10 mouse cellular contexts compared by ENCODE assay signal in the genomic region with DNA sequence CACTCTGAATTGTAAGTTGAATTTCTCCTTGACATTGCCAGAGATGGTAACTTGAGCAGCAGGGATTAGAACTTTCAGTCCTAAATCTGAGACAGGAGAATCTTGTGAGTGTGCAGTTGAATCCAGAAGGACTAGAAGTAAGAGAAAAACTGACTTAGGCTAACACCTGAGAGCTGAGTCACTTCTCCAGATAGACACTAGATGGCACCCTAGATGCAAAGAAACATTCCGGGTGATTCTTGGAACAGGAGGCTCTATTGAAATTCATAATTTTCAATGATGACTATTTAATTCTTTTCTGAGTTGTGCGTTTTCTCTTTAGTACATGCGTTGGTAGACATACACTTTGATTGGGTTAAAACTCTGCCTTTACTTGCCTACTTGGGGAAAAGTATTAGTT.
A peak's percentile ranks its signal among the peaks of the same experiment; 100 is the strongest.
DNase-seq lines count a peak whose midpoint lies in the region; ATAC-seq and TF ChIP-seq lines count a peak whose summit lies in the region.
"Had no signal": no experiment of that assay in that cellular context is flagged by ENCODE, and none has a peak within 500 bp of the region (broad histone marks: within the 10 kb centered on the region; RNA-seq: fewer than 3 reads in every experiment).

No protein-coding gene starts in this region.

- no peak overlapping the region for H3K4me3 ChIP-seq in forebrain, embryonic 14.5 days (ENCODE audit: low read depth, low read length)
- no peak overlapping the region for H3K4me3 ChIP-seq in forebrain, embryonic 15.5 days
- H3K4me3 ChIP-seq in left cerebral cortex, adult 2 months = no peak overlapping the region
- no peak overlapping the region for H3K4me3 ChIP-seq in E14TG2a.4 (replicated peaks; ENCODE audit: low read length)
- no peak overlapping the region for H3K4me3 ChIP-seq in cortical plate, adult 2 months (ENCODE audit: insufficient read depth, low read length)
- H3K4me3 ChIP-seq: limb, embryonic 10.5 days had no signal

- no peak for TF ChIP-seq POLR2A in cortical plate, adult 2 months (IDR thresholded peaks at IDR 0.05; ENCODE audit: extremely low read depth, insufficient read depth, low read length)

- no peak overlapping the region for H3K9ac ChIP-seq in forebrain, embryonic 14.5 days (ENCODE audit: low read length)
- no peak overlapping the region for H3K9ac ChIP-seq in forebrain, embryonic 15.5 days (replicated peaks)

- no peak overlapping the region for H3K4me2 ChIP-seq in forebrain, embryonic 14.5 days (ENCODE audit: low read length)
- no peak overlapping the region for H3K4me2 ChIP-seq in forebrain, embryonic 15.5 days (replicated peaks)

- H3K4me1 ChIP-seq in forebrain, embryonic 14.5 days (ENCODE audit: control insufficient read depth, insufficient read depth, low read length) = no peaks in the 10 kb centered on the region
- H3K4me1 ChIP-seq in forebrain, embryonic 15.5 days = no peaks in the 10 kb centered on the region
- H3K4me1 ChIP-seq in E14TG2a.4 (replicated peaks; ENCODE audit: low read depth, low read length) = no peaks in the 10 kb centered on the region
- no peaks in the 10 kb centered on the region; the same call in 1 of the 2 replicates for H3K4me1 ChIP-seq in cortical plate, adult 2 months (ENCODE audit: control insufficient read depth, insufficient read depth, low read length)
- H3K4me1 ChIP-seq: limb, embryonic 10.5 days had no signal

- 45% methylated on average over 3 of the region's 3 CpGs for WGBS in forebrain, embryonic 14.5 days
- WGBS in forebrain, embryonic 15.5 days = 40% methylated on average over 3 of the region's 3 CpGs

- DNase-seq in forebrain, embryonic 14.5 days (ENCODE audit: low spot score) = peak; percentile 63
- DNase-seq in left cerebral cortex, adult 2 months (ENCODE audit: extremely low spot score in 1 of 2, low spot score in 2 of 2) = peak in 1 of 2 experiments; percentile 25
- DNase-seq in left cerebral cortex, postnatal 36 days (ENCODE audit: low spot score in 2 of 2) = no peak
- DNase-seq in Muller cell, postnatal 12 days (ENCODE audit: inconsistent ontology term) = no peak
- DNase-seq in thymus, postnatal 25 days = no peak
- DNase-seq: heart, postnatal 14 days had no signal

- no peaks in the 10 kb centered on the region for H3K36me3 ChIP-seq in forebrain, embryonic 14.5 days (ENCODE audit: control insufficient read depth, insufficient read depth, low read length)
- H3K36me3 ChIP-seq in forebrain, embryonic 15.5 days = no peaks in the 10 kb centered on the region
- no peaks in the 10 kb centered on the region for H3K36me3 ChIP-seq in E14TG2a.4 (ENCODE audit: insufficient read depth, low read length)
- H3K36me3 ChIP-seq: limb, embryonic 10.5 days had no signal

- H3K27me3 ChIP-seq in forebrain, embryonic 14.5 days (replicated peaks; ENCODE audit: control insufficient read depth, insufficient read depth, low read length) = no peaks in the 10 kb centered on the region
- no peaks in the 10 kb centered on the region for H3K27me3 ChIP-seq in forebrain, embryonic 15.5 days
- no peaks in the 10 kb centered on the region for H3K27me3 ChIP-seq in E14TG2a.4 (ENCODE audit: insufficient read depth, low read length)

- peak; percentile 78 for TF ChIP-seq CTCF in left cerebral cortex, adult 2 months (IDR thresholded peaks at IDR 0.05)
- TF ChIP-seq CTCF in E14TG2a.4 (conservative IDR thresholded peaks at IDR 0.05; ENCODE audit: low read length) = peak; percentile 32
- peak; percentile 42; the same call in 1 of the 2 replicates for TF ChIP-seq CTCF in cortical plate, adult 2 months (IDR thresholded peaks at IDR 0.05; ENCODE audit: extremely low read depth, insufficient read depth, low read length)

- intact Hi-C loops in left cerebral cortex, adult 2 months (cut with DNase I) = no loop called here
- intact Hi-C loops in left cerebral cortex, postnatal 36 days (cut with DNase I) = no loop called here

- no peaks in the 10 kb centered on the region for H3K9me3 ChIP-seq in forebrain, embryonic 14.5 days (replicated peaks; ENCODE audit: control insufficient read depth, low read length)
- H3K9me3 ChIP-seq in forebrain, embryonic 15.5 days = no peaks in the 10 kb centered on the region
- H3K9me3 ChIP-seq in E14TG2a.4 (ENCODE audit: low read length) = no peaks in the 10 kb centered on the region; the same call in 1 of the 2 replicates
- H3K9me3 ChIP-seq: limb, embryonic 10.5 days had no signal

- ATAC-seq in forebrain, embryonic 14.5 days = no peak
- ATAC-seq in forebrain, embryonic 15.5 days (replicated peaks) = no peak

- no peak overlapping the region for H3K27ac ChIP-seq in forebrain, embryonic 14.5 days (ENCODE audit: low read depth, low read length)
- H3K27ac ChIP-seq in forebrain, embryonic 15.5 days (replicated peaks) = no peak overlapping the region
- no peak overlapping the region for H3K27ac ChIP-seq in left cerebral cortex, adult 2 months
- H3K27ac ChIP-seq in cortical plate, adult 2 months (ENCODE audit: insufficient read depth, low read length) = no peak overlapping the region
- H3K27ac ChIP-seq: limb, embryonic 10.5 days had no signal
